ENCODE assay signal across 15 mouse cellular contexts in genomic region chrX:162284252-162284651, GRCm38 (mm10).
A peak's percentile ranks its signal among the peaks of the same experiment; 100 is the strongest.
DNase-seq lines count a peak whose midpoint lies in the region; ATAC-seq and TF ChIP-seq lines count a peak whose summit lies in the region.
"Had no signal": no experiment of that assay in that cellular context is flagged by ENCODE, and none has a peak within 500 bp of the region (broad histone marks: within the 10 kb centered on the region; RNA-seq: fewer than 3 reads in every experiment).

No protein-coding gene starts in this region.

- no peaks in the 10 kb centered on the region for H3K27me3 ChIP-seq in heart, embryonic 15.5 days
- no peaks in the 10 kb centered on the region for H3K27me3 ChIP-seq in liver, embryonic 11.5 days (replicated peaks; ENCODE audit: control insufficient read depth, insufficient read depth, low read length)
- peaks cover 6% of the 10 kb centered on the region; the same call in 1 of the 2 replicates for H3K27me3 ChIP-seq in midbrain, embryonic 13.5 days
- H3K27me3 ChIP-seq in forebrain, embryonic 16.5 days (replicated peaks; ENCODE audit: control insufficient read depth, insufficient read depth, low read length) = no peaks in the 10 kb centered on the region
- H3K27me3 ChIP-seq: neural tube, embryonic 15.5 days had no signal

- H3K4me2 ChIP-seq in heart, embryonic 15.5 days = no peak overlapping the region
- peak overlapping the region; percentile 29; the same call in 1 of the 2 replicates for H3K4me2 ChIP-seq in liver, embryonic 11.5 days
- H3K4me2 ChIP-seq in midbrain, embryonic 13.5 days (replicated peaks) = no peak overlapping the region
- no peak overlapping the region for H3K4me2 ChIP-seq in forebrain, embryonic 16.5 days (ENCODE audit: low read length)
- H3K4me2 ChIP-seq: neural tube, embryonic 15.5 days had no signal

- no peak for TF ChIP-seq POLR2A in bone marrow, adult 2 months (IDR thresholded peaks at IDR 0.05; ENCODE audit: borderline replicate concordance, control insufficient read depth, low read depth, low read length)

- DNase-seq in heart, postnatal 36 days = no peak
- DNase-seq in liver, embryonic 11.5 days (ENCODE audit: low spot score) = peak; percentile 33
- DNase-seq in spleen, postnatal 36 days (ENCODE audit: low spot score in 2 of 2) = peak; percentile 28 to 58
- DNase-seq in adrenal gland, postnatal 36 days = no peak
- DNase-seq: B cell, adult 2 months; kidney, adult 11 months; left cerebral cortex, postnatal 4 days; right cerebral cortex, postnatal 14 days; thymus, adult 2 months had no signal

- no peaks in the 10 kb centered on the region for H3K4me1 ChIP-seq in heart, embryonic 15.5 days (replicated peaks)
- no peaks in the 10 kb centered on the region for H3K4me1 ChIP-seq in bone marrow, adult 2 months (ENCODE audit: control insufficient read depth, insufficient read depth, low read length)
- no peaks in the 10 kb centered on the region for H3K4me1 ChIP-seq in liver, embryonic 11.5 days (replicated peaks; ENCODE audit: control insufficient read depth, insufficient read depth, low read length)
- H3K4me1 ChIP-seq in midbrain, embryonic 13.5 days (replicated peaks) = no peaks in the 10 kb centered on the region
- no peaks in the 10 kb centered on the region for H3K4me1 ChIP-seq in forebrain, embryonic 16.5 days (replicated peaks; ENCODE audit: control insufficient read depth, insufficient read depth, low read length)
- H3K4me1 ChIP-seq: neural tube, embryonic 15.5 days had no signal

- no peak overlapping the region for H3K9ac ChIP-seq in heart, embryonic 15.5 days
- no peak overlapping the region for H3K9ac ChIP-seq in liver, embryonic 11.5 days (ENCODE audit: low read depth, low read length)
- no peak overlapping the region for H3K9ac ChIP-seq in midbrain, embryonic 13.5 days (replicated peaks)
- H3K9ac ChIP-seq in forebrain, embryonic 16.5 days (replicated peaks; ENCODE audit: low read depth, low read length) = no peak overlapping the region
- H3K9ac ChIP-seq: neural tube, embryonic 15.5 days had no signal

- H3K9me3 ChIP-seq in heart, embryonic 15.5 days (replicated peaks) = no peaks in the 10 kb centered on the region
- no peaks in the 10 kb centered on the region for H3K9me3 ChIP-seq in liver, embryonic 11.5 days (ENCODE audit: control insufficient read depth, low read length)
- H3K9me3 ChIP-seq in midbrain, embryonic 13.5 days = no peaks in the 10 kb centered on the region
- H3K9me3 ChIP-seq in forebrain, embryonic 16.5 days (ENCODE audit: control insufficient read depth, low read length) = no peaks in the 10 kb centered on the region
- H3K9me3 ChIP-seq: neural tube, embryonic 15.5 days had no signal

- H3K4me3 ChIP-seq in heart, embryonic 15.5 days = no peak overlapping the region
- no peak overlapping the region for H3K4me3 ChIP-seq in bone marrow, adult 2 months (replicated peaks; ENCODE audit: control insufficient read depth, low read depth, low read length)
- H3K4me3 ChIP-seq in liver, embryonic 11.5 days (ENCODE audit: low read depth, low read length) = no peak overlapping the region
- H3K4me3 ChIP-seq in midbrain, embryonic 13.5 days (replicated peaks) = no peak overlapping the region
- H3K4me3 ChIP-seq in forebrain, embryonic 16.5 days (replicated peaks; ENCODE audit: low read length) = no peak overlapping the region
- H3K4me3 ChIP-seq: neural tube, embryonic 15.5 days had no signal

- H3K36me3 ChIP-seq in heart, embryonic 15.5 days = no peaks in the 10 kb centered on the region
- no peaks in the 10 kb centered on the region for H3K36me3 ChIP-seq in liver, embryonic 11.5 days (ENCODE audit: control insufficient read depth, insufficient read depth, low read length)
- H3K36me3 ChIP-seq in midbrain, embryonic 13.5 days = no peaks in the 10 kb centered on the region
- no peaks in the 10 kb centered on the region for H3K36me3 ChIP-seq in forebrain, embryonic 16.5 days (ENCODE audit: control insufficient read depth, insufficient read depth)
- H3K36me3 ChIP-seq: neural tube, embryonic 15.5 days had no signal

- 22% methylated on average over 3 of the region's 3 CpGs for WGBS in heart, embryonic 15.5 days
- WGBS in bone marrow, adult 2 months = 25% methylated on average over 3 of the region's 3 CpGs
- 24% methylated on average over 3 of the region's 3 CpGs for WGBS in liver, embryonic 11.5 days
- WGBS in midbrain, embryonic 13.5 days = 82% methylated on average over 3 of the region's 3 CpGs
- 76% methylated on average over 3 of the region's 3 CpGs for WGBS in forebrain, embryonic 16.5 days

- H3K27ac ChIP-seq in heart, embryonic 15.5 days = no peak overlapping the region
- H3K27ac ChIP-seq in bone marrow, adult 2 months (ENCODE audit: control insufficient read depth, insufficient read depth, low read depth, low read length, poor library complexity) = peak overlapping the region; percentile 56; the same call in 1 of the 2 replicates
- peak overlapping the region; percentile 87 for H3K27ac ChIP-seq in liver, embryonic 11.5 days (ENCODE audit: low read depth, low read length)
- H3K27ac ChIP-seq in midbrain, embryonic 13.5 days = no peak overlapping the region
- no peak overlapping the region for H3K27ac ChIP-seq in forebrain, embryonic 16.5 days (ENCODE audit: low read length)
- H3K27ac ChIP-seq: neural tube, embryonic 15.5 days had no signal

- intact Hi-C loops in heart, postnatal 36 days (cut with DNase I) = loop anchor here (5.0 kb wide), 1 partner anchor 168 kb away; no protein-coding TSS in a partner anchor

- no peak for TF ChIP-seq CTCF in bone marrow, adult 2 months (IDR thresholded peaks at IDR 0.05; ENCODE audit: control insufficient read depth, insufficient read depth, low read length)

- ATAC-seq in heart, embryonic 15.5 days (replicated peaks; ENCODE audit: insufficient number of reproducible peaks, insufficient read depth, low FRiP score, low read depth) = peak; percentile 66
- peak; percentile 99 for ATAC-seq in liver, embryonic 11.5 days (replicated peaks; ENCODE audit: low FRiP score)
- no peak for ATAC-seq in midbrain, embryonic 13.5 days
- ATAC-seq in forebrain, embryonic 16.5 days = no peak
- ATAC-seq: midbrain, embryonic 16.5 days had no signal

Comparison
In these comparisons a context has a peak if more than half of its experiments do, and no peak if none do; other contexts are left out.
1. ATAC-seq: peak in heart, embryonic 15.5 days (single experiment) and liver, embryonic 11.5 days (single experiment); none in midbrain, embryonic 13.5 days (single experiment) and forebrain, embryonic 16.5 days (single experiment).
2. H3K27ac ChIP-seq: peak in bone marrow, adult 2 months (single experiment) and liver, embryonic 11.5 days (single experiment); none in heart, embryonic 15.5 days (single experiment), midbrain, embryonic 13.5 days (single experiment) and forebrain, embryonic 16.5 days (single experiment).
3. DNase-seq: peak in liver, embryonic 11.5 days (single experiment) and spleen, postnatal 36 days (2 of 2); none in heart, postnatal 36 days (0 of 2) and adrenal gland, postnatal 36 days (0 of 2).